Mouse (Mus musculus) brain, embryonic 14.5 days (tissue): ENCODE results near the gene Clk2.

Experiments used
- CTCF ChIP-seq: fragments of 200-500 bp; IDR thresholded peaks from 2 replicates; pipeline ENCODE4 v1.5.1; 2012; ENCODE audit warnings: inconsistent platforms, mild to moderate bottlenecking, moderate library complexity, borderline replicate concordance; ENCODE audit not compliant: insufficient read depth, insufficient read length; ENCODE audit errors: extremely low read depth
- POLR2A ChIP-seq: fragments of 200-500 bp; IDR thresholded peaks from 2 replicates; pipeline ENCODE4 v1.6.1; 2012; ENCODE audit warnings: mild to moderate bottlenecking, inconsistent platforms, borderline replicate concordance; ENCODE audit not compliant: poor library complexity, insufficient read depth, insufficient read length, severe bottlenecking; ENCODE audit errors: extremely low read depth

GRCm38 (mm10) chr3:89165268-89165870, 774 bp downstream of the Clk2 start:
- TF ChIP-seq CTCF, result no peak
- TF ChIP-seq POLR2A, result no peak
